Mouse (Mus musculus): ENCODE measurements at regions not wholly inside any gene's neighbourhood (a gene's known extent, or its start where the extent isn't known, plus 50 kb on each side); places are given as distances from the start of the nearest gene placed in this dataset.

DNA sequence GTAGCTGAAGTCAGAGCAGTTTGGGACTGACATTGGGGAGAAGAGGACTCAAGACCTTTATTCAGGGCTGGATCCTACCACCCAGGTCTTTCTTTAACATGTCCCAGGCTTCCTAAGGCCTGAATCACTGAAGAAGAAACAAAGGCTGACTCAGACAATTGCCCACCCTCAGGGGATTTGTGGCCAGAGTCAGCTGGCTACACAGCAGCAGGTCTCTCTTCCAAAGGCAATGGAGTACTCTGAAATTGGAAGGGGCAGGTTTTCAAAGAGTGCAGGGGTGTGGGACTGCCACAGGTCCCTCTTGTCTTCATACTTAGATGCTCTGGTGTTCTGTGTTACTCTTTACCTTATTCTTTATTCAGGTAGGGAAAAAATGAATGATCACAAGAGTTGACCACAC, 478.9 kb downstream of the Plcl1 start:
- no peak overlapping the region for H3K4me3 ChIP-seq (ENCODE audit: low read length)
- ATAC-seq, result no peak
- H3K27ac ChIP-seq (ENCODE audit: low read depth, low read length), result no peak overlapping the region
- no peak overlapping the region for H3K9ac ChIP-seq (ENCODE audit: low read depth, low read length)
- no peaks in the 10 kb centered on the region for H3K4me1 ChIP-seq (ENCODE audit: control insufficient read depth, insufficient read depth, low read depth, low read length)
- H3K4me2 ChIP-seq (ENCODE audit: low read length), result no peak overlapping the region
- H3K9me3 ChIP-seq (ENCODE audit: control insufficient read depth, low read length), result peaks cover 3% of the 10 kb centered on the region; the same call in 1 of the 2 replicates
- H3K36me3 ChIP-seq (ENCODE audit: control insufficient read depth, insufficient read depth, low read length), result no peaks in the 10 kb centered on the region
- H3K27me3 ChIP-seq (replicated peaks; ENCODE audit: control insufficient read depth, insufficient read depth, low read length), result no peaks in the 10 kb centered on the region; the same call in 1 of the 2 replicates

DNA sequence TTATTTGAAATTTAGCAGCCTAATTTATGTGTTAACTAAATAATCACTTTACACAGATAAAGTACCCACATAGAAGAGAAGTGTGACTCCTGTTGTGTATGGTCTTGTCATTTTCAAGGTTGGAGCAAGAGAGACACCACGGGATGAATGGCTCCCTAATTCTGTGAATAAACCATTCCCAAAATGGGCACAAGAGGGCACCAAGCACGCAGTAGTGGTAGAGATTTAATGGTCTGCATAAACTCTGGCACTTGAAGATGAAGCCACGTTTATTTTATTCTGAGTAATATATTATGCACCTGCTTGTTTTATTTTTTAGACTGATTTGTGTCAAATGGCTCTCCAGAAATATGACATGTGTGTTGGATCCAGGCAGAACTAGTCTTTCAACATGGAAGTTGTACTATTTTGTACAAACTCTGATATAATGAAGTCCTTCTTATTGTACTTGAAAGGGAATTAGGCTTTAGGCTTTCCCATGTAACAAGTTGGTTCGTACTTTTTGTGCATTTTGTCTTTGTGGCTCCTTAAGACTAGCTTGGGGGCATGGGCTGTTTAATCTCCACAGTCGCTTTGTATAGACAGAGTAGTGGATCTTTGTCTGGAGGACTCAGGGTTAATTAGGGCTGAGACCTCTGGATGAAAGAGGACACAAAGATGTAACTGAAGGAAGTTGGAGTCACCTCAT, 480.8 kb downstream of the Plcl1 start:
- no peaks in the 10 kb centered on the region for H3K4me1 ChIP-seq (ENCODE audit: control insufficient read depth, insufficient read depth, low read depth, low read length)
- WGBS, result 24% methylated on average over 5 of the region's 5 CpGs
- H3K27me3 ChIP-seq (replicated peaks; ENCODE audit: control insufficient read depth, insufficient read depth, low read length), result peaks cover 2% of the 10 kb centered on the region
- ATAC-seq, result peak; percentile 48; the same call in 1 of the 2 replicates
- H3K4me3 ChIP-seq (ENCODE audit: low read length), result no peak overlapping the region
- no peak overlapping the region for H3K27ac ChIP-seq (ENCODE audit: low read depth, low read length)
- no peaks in the 10 kb centered on the region for H3K36me3 ChIP-seq (ENCODE audit: control insufficient read depth, insufficient read depth, low read length)
- no peaks in the 10 kb centered on the region for H3K9me3 ChIP-seq (ENCODE audit: control insufficient read depth, low read length)
- H3K4me2 ChIP-seq (ENCODE audit: low read length), result no peak overlapping the region
- H3K9ac ChIP-seq (ENCODE audit: low read depth, low read length), result no peak overlapping the region

DNA sequence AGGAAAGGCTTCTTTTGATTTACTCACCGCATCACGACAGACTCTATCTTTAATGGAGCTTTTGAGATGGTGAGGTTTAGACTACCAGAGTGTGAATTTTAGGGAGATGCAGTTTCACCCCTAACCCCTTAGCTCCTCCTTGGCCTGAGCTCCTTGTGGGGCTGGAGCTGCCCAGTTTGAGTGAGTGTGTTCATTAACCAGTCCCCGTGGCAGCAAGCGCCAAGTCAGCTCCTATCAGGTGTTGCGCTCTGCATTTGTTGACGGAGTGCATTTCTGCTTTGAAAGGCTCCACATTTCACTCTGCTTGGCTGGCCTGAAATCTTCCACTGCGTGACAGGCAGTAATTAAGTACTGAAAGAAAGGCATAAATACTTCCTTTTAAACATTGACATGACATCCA, 481.7 kb downstream of the Plcl1 start:
- Histone ChIP-seq H3K27ac (ENCODE audit: low read depth, low read length) (no peak overlapping the region), H3K9ac (ENCODE audit: low read depth, low read length) (no peak overlapping the region), H3K36me3 (ENCODE audit: control insufficient read depth, insufficient read depth, low read length) (no peaks in the 10 kb centered on the region), H3K4me1 (ENCODE audit: control insufficient read depth, insufficient read depth, low read depth, low read length) (no peaks in the 10 kb centered on the region), H3K4me3 (ENCODE audit: low read length) (no peak overlapping the region), H3K27me3 (replicated peaks; ENCODE audit: control insufficient read depth, insufficient read depth, low read length) (peaks cover 2% of the 10 kb centered on the region), H3K4me2 (ENCODE audit: low read length) (no peak overlapping the region), H3K9me3 (ENCODE audit: control insufficient read depth, low read length) (no peaks in the 10 kb centered on the region)
- WGBS, result 43% methylated on average over 7 of the region's 7 CpGs
- ATAC-seq, result no peak

DNA sequence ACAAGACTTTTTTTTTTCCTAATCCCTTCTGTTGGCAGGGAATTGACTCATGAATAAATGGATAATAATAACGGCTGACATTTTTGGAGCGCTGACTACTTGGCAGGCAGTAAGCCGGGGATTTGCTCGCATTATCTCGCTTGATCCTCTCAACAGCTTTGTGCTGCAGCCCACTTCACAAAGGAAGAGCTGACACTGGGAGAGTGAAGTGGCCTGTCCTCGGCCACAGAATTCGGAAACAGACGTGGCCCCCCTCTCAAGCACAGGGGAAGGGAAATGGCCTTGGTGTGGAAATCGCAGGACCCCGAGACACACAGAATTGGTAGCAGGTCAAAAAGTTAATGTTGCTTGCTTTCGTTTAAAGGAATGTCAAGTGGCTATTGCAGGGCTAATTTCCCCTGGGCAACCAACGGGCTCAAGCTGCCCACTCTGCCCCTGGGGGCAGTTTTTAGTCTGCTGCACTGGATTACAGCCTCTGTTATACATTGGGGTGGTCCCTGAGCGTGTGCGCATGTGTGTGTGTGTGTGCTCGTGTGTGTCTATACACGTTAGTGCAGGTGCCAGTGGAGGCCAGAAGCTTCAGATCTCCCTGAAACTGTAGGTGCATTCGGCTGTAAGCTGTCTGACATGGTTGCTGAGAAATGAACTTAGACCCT, 483.1 kb downstream of the Plcl1 start:
- Histone ChIP-seq H3K27ac (ENCODE audit: low read depth, low read length) (peak overlapping the region; percentile 23; the same call in 1 of the 2 replicates), H3K36me3 (ENCODE audit: control insufficient read depth, insufficient read depth, low read length) (no peaks in the 10 kb centered on the region), H3K4me2 (ENCODE audit: low read length) (peak overlapping the region; percentile 23), H3K4me1 (ENCODE audit: control insufficient read depth, insufficient read depth, low read depth, low read length) (no peaks in the 10 kb centered on the region), H3K4me3 (ENCODE audit: low read length) (no peak overlapping the region), H3K9me3 (ENCODE audit: control insufficient read depth, low read length) (no peaks in the 10 kb centered on the region), H3K9ac (ENCODE audit: low read depth, low read length) (no peak overlapping the region; the same call in 1 of the 2 replicates), H3K27me3 (replicated peaks; ENCODE audit: control insufficient read depth, insufficient read depth, low read length) (peaks cover 2% of the 10 kb centered on the region)
- 43% methylated on average over 17 of the region's 17 CpGs for WGBS
- peak; percentile 69; the same call in 1 of the 2 replicates for ATAC-seq

GRCm38 (mm10) chr1:55890511-55891151, 484.9 kb downstream of the Plcl1 start:
- Histone ChIP-seq H3K4me3 (ENCODE audit: low read length) (no peak overlapping the region), H3K36me3 (ENCODE audit: control insufficient read depth, insufficient read depth, low read length) (no peaks in the 10 kb centered on the region), H3K9me3 (ENCODE audit: control insufficient read depth, low read length) (no peaks in the 10 kb centered on the region), H3K9ac (ENCODE audit: low read depth, low read length) (no peak overlapping the region), H3K4me1 (ENCODE audit: control insufficient read depth, insufficient read depth, low read depth, low read length) (no peaks in the 10 kb centered on the region), H3K27ac (ENCODE audit: low read depth, low read length) (no peak overlapping the region), H3K4me2 (ENCODE audit: low read length) (peak overlapping the region; percentile 35; the same call in 1 of the 2 replicates), H3K27me3 (replicated peaks; ENCODE audit: control insufficient read depth, insufficient read depth, low read length) (peaks cover 2% of the 10 kb centered on the region)
- ATAC-seq, result peak; percentile 83
- 56% methylated on average over 15 of the region's 15 CpGs for WGBS

DNA sequence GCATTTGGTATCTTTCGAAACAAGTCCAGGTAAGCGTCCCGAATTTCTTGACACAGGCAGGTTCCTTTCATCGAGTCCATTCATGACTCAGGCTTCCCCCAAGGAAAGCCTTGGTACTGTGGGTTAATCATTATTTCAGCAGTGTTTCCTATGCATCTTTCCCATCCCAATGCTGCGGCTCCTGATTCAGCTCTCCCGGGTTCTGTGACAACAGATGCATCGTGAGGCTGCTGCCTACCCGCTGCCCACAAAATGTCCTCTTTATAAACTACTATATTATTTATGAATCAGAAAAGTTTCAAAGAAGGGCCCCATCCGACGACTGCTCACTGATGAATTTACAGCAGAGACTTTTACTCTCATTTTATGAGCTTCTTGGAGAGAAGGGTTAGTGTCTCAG, 486.2 kb downstream of the Plcl1 start:
- 67% methylated on average over 10 of the region's 10 CpGs for WGBS
- H3K27me3 ChIP-seq (replicated peaks; ENCODE audit: control insufficient read depth, insufficient read depth, low read length), result peaks cover 2% of the 10 kb centered on the region

DNA sequence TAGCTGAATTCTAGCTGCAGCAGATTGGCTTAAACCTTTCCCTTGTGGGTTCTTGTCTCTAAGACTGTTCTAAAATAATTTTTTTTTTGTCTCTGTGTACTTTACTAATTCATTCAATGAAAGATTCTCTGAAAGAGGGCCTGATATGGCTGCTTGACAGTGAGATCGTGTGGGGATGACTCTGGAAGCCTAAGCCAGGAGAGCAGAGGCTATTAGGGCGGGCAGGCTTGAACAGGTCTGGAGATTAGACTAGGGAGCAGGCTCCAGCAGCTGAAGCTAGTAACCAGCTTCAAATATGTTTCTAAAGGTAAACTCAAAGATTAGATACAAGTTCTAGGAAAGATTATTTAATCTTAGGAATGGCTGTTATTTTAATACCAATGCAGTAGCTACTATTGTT, 491.9 kb downstream of the Plcl1 start:
- ATAC-seq, result no peak
- no peak overlapping the region for H3K4me2 ChIP-seq (ENCODE audit: low read length)

More for the DNA sequence above, 486.2 kb downstream of the Plcl1 start:
- no peak overlapping the region for H3K4me3 ChIP-seq (ENCODE audit: low read length)
- ATAC-seq, result no peak
- no peak overlapping the region for H3K4me2 ChIP-seq (ENCODE audit: low read length)
- no peak overlapping the region for H3K9ac ChIP-seq (ENCODE audit: low read depth, low read length)
- no peaks in the 10 kb centered on the region for H3K9me3 ChIP-seq (ENCODE audit: control insufficient read depth, low read length)
- H3K27ac ChIP-seq (ENCODE audit: low read depth, low read length), result no peak overlapping the region
- no peaks in the 10 kb centered on the region for H3K4me1 ChIP-seq (ENCODE audit: control insufficient read depth, insufficient read depth, low read depth, low read length)
- no peaks in the 10 kb centered on the region for H3K36me3 ChIP-seq (ENCODE audit: control insufficient read depth, insufficient read depth, low read length)

GRCm38 (mm10) chr1:55898031-55898430, 492.3 kb downstream of the Plcl1 start:
- WGBS, result 37% methylated on average over 3 of the region's 3 CpGs
- Histone ChIP-seq H3K4me3 (ENCODE audit: low read length) (no peak overlapping the region), H3K4me2 (ENCODE audit: low read length) (no peak overlapping the region), H3K36me3 (ENCODE audit: control insufficient read depth, insufficient read depth, low read length) (no peaks in the 10 kb centered on the region), H3K9ac (ENCODE audit: low read depth, low read length) (no peak overlapping the region), H3K27me3 (replicated peaks; ENCODE audit: control insufficient read depth, insufficient read depth, low read length) (no peaks in the 10 kb centered on the region), H3K27ac (ENCODE audit: low read depth, low read length) (no peak overlapping the region), H3K9me3 (ENCODE audit: control insufficient read depth, low read length) (no peaks in the 10 kb centered on the region), H3K4me1 (ENCODE audit: control insufficient read depth, insufficient read depth, low read depth, low read length) (no peaks in the 10 kb centered on the region)
- ATAC-seq, result no peak

More for the DNA sequence above, 491.9 kb downstream of the Plcl1 start:
- no peak overlapping the region for H3K9ac ChIP-seq (ENCODE audit: low read depth, low read length)
- no peak overlapping the region for H3K4me3 ChIP-seq (ENCODE audit: low read length)
- no peaks in the 10 kb centered on the region for H3K4me1 ChIP-seq (ENCODE audit: control insufficient read depth, insufficient read depth, low read depth, low read length)
- no peaks in the 10 kb centered on the region for H3K9me3 ChIP-seq (ENCODE audit: control insufficient read depth, low read length)
- H3K27me3 ChIP-seq (replicated peaks; ENCODE audit: control insufficient read depth, insufficient read depth, low read length), result no peaks in the 10 kb centered on the region; the same call in 1 of the 2 replicates
- no peaks in the 10 kb centered on the region for H3K36me3 ChIP-seq (ENCODE audit: control insufficient read depth, insufficient read depth, low read length)
- no peak overlapping the region for H3K27ac ChIP-seq (ENCODE audit: low read depth, low read length)
- 70% methylated on average over 2 of the region's 2 CpGs for WGBS

DNA sequence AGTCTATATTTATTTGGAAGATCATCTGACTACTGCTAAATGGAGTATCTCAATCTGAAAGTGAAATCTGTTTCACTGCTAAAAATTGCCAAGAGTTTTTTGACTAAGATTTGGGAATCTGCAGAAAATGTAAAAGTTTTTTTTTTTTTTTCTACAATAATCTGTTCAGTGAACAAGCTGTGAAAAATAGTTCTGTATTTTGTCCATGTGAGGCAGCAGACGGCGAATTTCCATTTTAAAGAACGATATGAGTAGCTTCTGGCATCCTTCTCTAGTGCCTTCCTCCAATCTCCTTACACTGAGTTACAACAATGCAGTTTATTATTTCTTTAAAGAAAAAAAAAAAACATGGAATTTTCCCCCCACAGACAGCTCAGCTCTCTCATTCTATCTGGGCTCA, 494.3 kb downstream of the Plcl1 start:
- Histone ChIP-seq H3K36me3 (ENCODE audit: control insufficient read depth, insufficient read depth, low read length) (no peaks in the 10 kb centered on the region), H3K27me3 (replicated peaks; ENCODE audit: control insufficient read depth, insufficient read depth, low read length) (no peaks in the 10 kb centered on the region), H3K4me1 (ENCODE audit: control insufficient read depth, insufficient read depth, low read depth, low read length) (no peaks in the 10 kb centered on the region), H3K4me3 (ENCODE audit: low read length) (no peak overlapping the region), H3K9ac (ENCODE audit: low read depth, low read length) (no peak overlapping the region), H3K9me3 (ENCODE audit: control insufficient read depth, low read length) (no peaks in the 10 kb centered on the region), H3K4me2 (ENCODE audit: low read length) (no peak overlapping the region), H3K27ac (ENCODE audit: low read depth, low read length) (no peak overlapping the region)
- ATAC-seq, result no peak
- WGBS, result 83% methylated on average over 3 of the region's 3 CpGs
